Mouse (Mus musculus) lung, postnatal 0 days (tissue): ENCODE measurements around the gene Ankrd36. TPM values are rescaled to one million over a fixed set of nuclear protein-coding genes. Genes with fewer than 3 reads are reported as not detected.
A peak's percentile ranks its signal among the peaks of the same experiment; 100 is the strongest.

Experiments used
- ATAC-seq: fragments of 200-750 bp; cut with Nextera tagmentation; 2 replicates; pipeline ENCODE4 v1.8.0; 2017; ENCODE audit warnings: moderate library complexity
- DNase-seq: peaks from one replicate; pipeline ENCODE4 v3.0.0-alpha.2; 2016; ENCODE audit warnings: low spot score
- H3K27ac ChIP-seq: fragments of 300-500 bp; sonication (generic); 2 replicates; pipeline ENCODE4 v1.5.1; 2014; ENCODE audit warnings: antibody characterized with exemption, mild to moderate bottlenecking, low read length, mixed read lengths
- H3K27me3 ChIP-seq: fragments of 300-500 bp; sonication (generic); replicated peaks from 2 replicates; pipeline ENCODE4 v1.6.1; 2014; ENCODE audit warnings: low read length, mixed read lengths; ENCODE audit not compliant: insufficient read depth
- H3K36me3 ChIP-seq: fragments of 300-500 bp; sonication (generic); 2 replicates; pipeline ENCODE4 v1.6.1; 2014; ENCODE audit warnings: low read length, mixed read lengths; ENCODE audit not compliant: insufficient read depth
- H3K4me1 ChIP-seq: fragments of 300-500 bp; sonication (generic); 2 replicates; pipeline ENCODE4 v1.6.1; 2014; ENCODE audit warnings: antibody characterized with exemption, low read depth, low read length, mixed read lengths; ENCODE audit not compliant: insufficient read depth
- H3K4me2 ChIP-seq: fragments of 300-500 bp; sonication (generic); replicated peaks from 2 replicates; pipeline ENCODE4 v1.6.1; 2014; ENCODE audit warnings: low read depth, mild to moderate bottlenecking, low read length, moderate library complexity, mixed read lengths
- H3K4me3 ChIP-seq: fragments of 300-500 bp; sonication (generic); 2 replicates; pipeline ENCODE4 v1.5.1; 2014; ENCODE audit warnings: low read depth, low read length
- H3K9ac ChIP-seq: fragments of 300-500 bp; sonication (generic); replicated peaks from 2 replicates; pipeline ENCODE4 v1.6.1; 2014; ENCODE audit warnings: low read depth, mild to moderate bottlenecking
- H3K9me3 ChIP-seq: fragments of 300-500 bp; sonication (generic); 2 replicates; pipeline ENCODE4 v1.6.1; 2016; ENCODE audit warnings: low read length, mixed read lengths
- CTCF ChIP-seq: IDR thresholded peaks from 2 replicates; pipeline ENCODE4 v1.5.1; 2016; ENCODE audit warnings: antibody characterized with exemption, mild to moderate bottlenecking
- EP300 ChIP-seq: IDR thresholded peaks from 2 replicates; pipeline ENCODE4 v1.6.1; 2016; ENCODE audit warnings: antibody characterized with exemption, mild to moderate bottlenecking, control low read depth
- WGBS: fragments of 180-500 bp; shearing (Covaris S2); extraction: QIAGEN DNeasy Blood & Tissue Kit; methylation state at CpG from one replicate; pipeline ENCODE4 v1.1.7; 2014; 5-methylcytosine and 5-hydroxymethylcytosine counted together
- polyA plus RNA-seq: library from polyadenylated mRNA; unstranded; fragments of >200 nt; fragmentation: Nextera tagmentation; extraction: Ambion mirVana; gene quantifications from 2 replicates; pipeline ENCODE4 v1.2.1, GENCODE M21; 2015

Gene Ankrd36
- polyA plus RNA-seq, 1 experiment from 2014 or later, result not detected

GRCm38 (mm10) chr11:5525418-5525817 is 44.1 kb upstream of the Ankrd36 start:
- Histone ChIP-seq H3K27me3 (no peaks in the 10 kb centered on the region), H3K27ac (no peak overlapping the region), H3K9ac (no peak overlapping the region), H3K4me1 (peaks cover 15% of the 10 kb centered on the region; the same call in 1 of the 2 replicates), H3K4me2 (no peak overlapping the region), H3K9me3 (no peaks in the 10 kb centered on the region), H3K4me3 (no peak overlapping the region), H3K36me3 (peaks cover 29% of the 10 kb centered on the region)
- ATAC-seq (no peak), DNase-seq (no peak)
- 73% methylated on average over 4 of the region's 4 CpGs for WGBS
- TF ChIP-seq CTCF, result no peak
- no peak for TF ChIP-seq EP300

- ATAC-seq, result no peak
- Histone ChIP-seq H3K27ac (no peak overlapping the region), H3K4me1 (peaks cover 15% of the 10 kb centered on the region; the same call in 1 of the 2 replicates), H3K36me3 (peaks cover 33% of the 10 kb centered on the region), H3K9me3 (no peaks in the 10 kb centered on the region), H3K4me3 (no peak overlapping the region), H3K9ac (no peak overlapping the region), H3K4me2 (no peak overlapping the region), H3K27me3 (no peaks in the 10 kb centered on the region)
- DNase-seq, result no peak
- TF ChIP-seq CTCF (no peak), EP300 (no peak)
- WGBS, result 85% methylated on average over 7 of the region's 7 CpGs
These were observed 42.7 kb upstream of the Ankrd36 start for GRCm38 (mm10) chr11:5526573-5527439.

GRCm38 (mm10) chr11:5527865-5528523 is 41.5 kb upstream of the Ankrd36 start:
- 74% methylated on average over 5 of the region's 5 CpGs for WGBS
- TF ChIP-seq EP300, result no peak
- TF ChIP-seq CTCF, result no peak
- Histone ChIP-seq H3K27ac (no peak overlapping the region), H3K27me3 (no peaks in the 10 kb centered on the region), H3K9me3 (no peaks in the 10 kb centered on the region), H3K4me3 (no peak overlapping the region), H3K9ac (no peak overlapping the region), H3K4me1 (peaks cover 9% of the 10 kb centered on the region; the same call in 1 of the 2 replicates), H3K36me3 (peaks cover 42% of the 10 kb centered on the region), H3K4me2 (no peak overlapping the region)
- ATAC-seq, result no peak
- no peak for DNase-seq

- Histone ChIP-seq H3K9ac (no peak overlapping the region), H3K9me3 (no peaks in the 10 kb centered on the region), H3K4me2 (no peak overlapping the region), H3K4me3 (no peak overlapping the region), H3K36me3 (peaks cover 42% of the 10 kb centered on the region), H3K27ac (no peak overlapping the region), H3K27me3 (no peaks in the 10 kb centered on the region), H3K4me1 (0 out of 2 replicates have a peak, but pooled peaks cover 4% of the 10 kb centered on the region)
- no peak for ATAC-seq
- DNase-seq, result peak; percentile 44
- 33% methylated on average over 5 of the region's 5 CpGs for WGBS
- TF ChIP-seq EP300 (no peak), CTCF (no peak)
These were observed 40.6 kb upstream of the Ankrd36 start for GRCm38 (mm10) chr11:5528841-5529240.

GRCm38 (mm10) chr11:5530172-5530571 is 39.3 kb upstream of the Ankrd36 start:
- Histone ChIP-seq H3K27me3 (no peaks in the 10 kb centered on the region), H3K27ac (no peak overlapping the region), H3K9me3 (no peaks in the 10 kb centered on the region), H3K4me1 (0 out of 2 replicates have a peak, but pooled peaks cover 4% of the 10 kb centered on the region), H3K4me3 (no peak overlapping the region), H3K9ac (no peak overlapping the region), H3K36me3 (peaks cover 31% of the 10 kb centered on the region), H3K4me2 (no peak overlapping the region)
- WGBS, result 42% methylated on average over 5 of the region's 5 CpGs
- ATAC-seq (peak; percentile 57), DNase-seq (peak; percentile 61)
- TF ChIP-seq EP300 (0 out of 2 replicates have a peak, but pooled peaks have one; percentile 52), CTCF (no peak)

GRCm38 (mm10) chr11:5530717-5531116 is 38.8 kb upstream of the Ankrd36 start:
- Histone ChIP-seq H3K4me2 (no peak overlapping the region), H3K36me3 (peaks cover 26% of the 10 kb centered on the region), H3K27ac (no peak overlapping the region), H3K9me3 (no peaks in the 10 kb centered on the region), H3K27me3 (no peaks in the 10 kb centered on the region), H3K9ac (no peak overlapping the region), H3K4me3 (no peak overlapping the region), H3K4me1 (0 out of 2 replicates have a peak, but pooled peaks cover 4% of the 10 kb centered on the region)
- TF ChIP-seq EP300 (no peak), CTCF (no peak)
- ATAC-seq (peak; percentile 21; the same call in 1 of the 2 replicates), DNase-seq (no peak)
- 49% methylated on average over 6 of the region's 6 CpGs for WGBS
